Mouse (Mus musculus) CH12.LX (cell line): ENCODE measurements around the gene Olfr1423. TPM values are rescaled to one million over a fixed set of nuclear protein-coding genes. Genes with fewer than 3 reads are reported as not detected.
"Not testable (repeated sequence)": the region's sequence is repeated elsewhere in the genome, so short reads cannot be mapped to it uniquely, and the experiment has no call there.

Experiments used
- DNase-seq: peaks from one replicate; pipeline ENCODE4 v3.0.0-alpha.2; 2013; ENCODE audit errors: extremely low read depth
- H3K27ac ChIP-seq: 2 replicates; pipeline ENCODE4 v1.5.1; 2012; ENCODE audit warnings: low read depth, mild to moderate bottlenecking, control low read depth, moderate library complexity; ENCODE audit not compliant: insufficient read depth
- H3K27me3 ChIP-seq: replicated peaks from 2 replicates; pipeline ENCODE3; 2012; ENCODE audit warnings: inconsistent platforms
- H3K36me3 ChIP-seq, 2 experiments: replicated peaks in 1 of 2; 2 replicates each; pipeline versions ENCODE3 to v1.6.1; 2012; ENCODE audit warnings: inconsistent platforms in 1 of 2, low read length in 1 of 2, mild to moderate bottlenecking in 1 of 2, mixed read lengths in 1 of 2, moderate library complexity in 1 of 2; ENCODE audit not compliant: control insufficient read depth in 1 of 2, insufficient read depth in 1 of 2
- H3K4me1 ChIP-seq, 2 experiments: 2 replicates each; pipeline ENCODE4 v1.6.1; 2012; ENCODE audit warnings: inconsistent platforms in 1 of 2, moderate library complexity in 1 of 2; ENCODE audit not compliant: insufficient read depth in 2 of 2, control insufficient read depth in 1 of 2
- H3K4me2 ChIP-seq: 2 replicates; pipeline ENCODE4 v1.6.1; 2012; ENCODE audit warnings: low read depth, mild to moderate bottlenecking, control low read depth; ENCODE audit not compliant: poor library complexity, insufficient read depth, severe bottlenecking
- H3K4me3 ChIP-seq, 3 experiments: fragments of 150-350 bp in 1 of 3; sonication (generic) in 1 of 3; replicated peaks in 1 of 3; 2 replicates each; pipeline versions ENCODE3 to v1.5.1; 2011 to 2012; ENCODE audit warnings: low read depth in 2 of 3, low read length in 2 of 3, mild to moderate bottlenecking in 2 of 3, moderate library complexity in 2 of 3, control low read depth in 1 of 3, improper control_type of control experiment in 1 of 3, inconsistent platforms in 1 of 3, mixed read lengths in 1 of 3; ENCODE audit not compliant: poor library complexity in 1 of 3
- H3K79me2 ChIP-seq: replicated peaks from 2 replicates; pipeline ENCODE4 v1.6.1; 2012; ENCODE audit warnings: mild to moderate bottlenecking, moderate library complexity; ENCODE audit not compliant: control insufficient read depth, poor library complexity, insufficient read depth, severe bottlenecking; ENCODE audit errors: extremely low read depth
- H3K9ac ChIP-seq: 2 replicates; pipeline ENCODE4 v1.6.1; 2012; ENCODE audit warnings: low read depth, mild to moderate bottlenecking, control low read depth, moderate library complexity; ENCODE audit not compliant: insufficient read depth
- H3K9me3 ChIP-seq: replicated peaks from 2 replicates; pipeline ENCODE3; 2012; ENCODE audit warnings: low read length, inconsistent platforms, mixed read lengths
- MAX ChIP-seq: IDR thresholded peaks from 2 replicates; pipeline ENCODE4 v1.6.1; 2011; ENCODE audit warnings: low read length, improper control_type of control experiment
- POLR2AphosphoS2 ChIP-seq: IDR thresholded peaks from 2 replicates; pipeline ENCODE4 v1.6.1; 2011; ENCODE audit warnings: low read depth, low read length, improper control_type of control experiment
- dilution Hi-C: fragments of 300-500 bp; cut with MboI; formaldehyde crosslinking; loops from 2 replicates; pipeline ENCODE4 v1.14.3; 2020; ENCODE audit warnings: low sequenced_read_pairs; ENCODE audit not compliant: extremely low pct_unique_long_range_greater_than_20kb, extremely low pct_ligation_motif_present
- in situ Hi-C: fragments of 300-500 bp; cut with MboI; formaldehyde crosslinking; loops from 3 replicates; pipeline ENCODE4 v1.14.3; 2019; ENCODE audit warnings: low sequenced_read_pairs, low pct_ligation_motif_present, low pct_unique_long_range_greater_than_20kb, mixed read lengths
- polyA plus RNA-seq: library from polyadenylated mRNA; unstranded; fragments of >175 nt; gene quantifications from 2 replicates; pipeline ENCODE4 v1.2.1, GENCODE M21; 2012; ENCODE audit warnings: low read depth; ENCODE audit not compliant: insufficient read length
- total RNA-seq, 2 experiments: library from RNA; depleted of rRNA; stranded (reverse); fragments of 300-350 nt in 1 of 2; fragments of >200 nt in 1 of 2; gene quantifications; 2 replicates each; pipeline ENCODE4 v1.2.3; 2012 to 2014

Gene Olfr1423
- total RNA-seq (2012; rRNA removed): under 0.01 TPM in 1 of 2 replicates, not detected in the other
- total RNA-seq (2014; rRNA removed): not detected in 2 replicates
- polyA plus RNA-seq: 0.04 and 0.07 TPM in 2 replicates

DNA sequence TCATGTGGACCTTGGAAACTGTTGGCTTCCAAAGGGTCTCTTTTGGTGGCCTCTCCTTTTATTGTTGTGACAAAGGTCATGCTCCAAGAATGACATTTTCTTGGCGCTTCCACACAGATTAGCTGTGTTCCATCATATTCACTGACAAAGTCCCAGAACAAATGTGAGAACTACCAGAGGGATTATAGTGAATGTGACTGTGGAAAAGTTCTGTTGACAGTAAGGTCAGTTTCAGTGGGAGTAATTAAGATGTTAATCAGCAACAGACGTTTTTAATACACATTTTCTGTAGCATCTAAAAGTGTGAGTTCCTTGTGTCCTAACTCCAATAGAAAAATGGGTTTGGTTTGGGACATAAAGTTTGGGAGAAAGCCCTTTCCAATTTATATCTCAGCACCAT, at the start of gene Olfr1423:
Gene Olfr1423, minus strand, starts transcription at position 101 of the 400 bp plus-strand sequence.
- Histone ChIP-seq H3K9ac (no peak within 1 kb of the TSS), H3K27ac (no peak within 1 kb of the TSS), H3K36me3 (no peaks in the 10 kb centered on the region), H3K4me2 (no peak within 1 kb of the TSS), H3K4me3 (no peak within 1 kb of the TSS), H3K9me3 (no peaks in the 10 kb centered on the region), H3K4me1 (no peaks in the 10 kb centered on the region), H3K79me2 (no peaks in the 10 kb centered on the region), H3K27me3 (no peaks in the 10 kb centered on the region)
- no peak for DNase-seq
- in situ Hi-C loops: no loop called here
- TF ChIP-seq MAX: no peak
- no peak for TF ChIP-seq POLR2AphosphoS2
- dilution Hi-C loops: no loop called here

DNA sequence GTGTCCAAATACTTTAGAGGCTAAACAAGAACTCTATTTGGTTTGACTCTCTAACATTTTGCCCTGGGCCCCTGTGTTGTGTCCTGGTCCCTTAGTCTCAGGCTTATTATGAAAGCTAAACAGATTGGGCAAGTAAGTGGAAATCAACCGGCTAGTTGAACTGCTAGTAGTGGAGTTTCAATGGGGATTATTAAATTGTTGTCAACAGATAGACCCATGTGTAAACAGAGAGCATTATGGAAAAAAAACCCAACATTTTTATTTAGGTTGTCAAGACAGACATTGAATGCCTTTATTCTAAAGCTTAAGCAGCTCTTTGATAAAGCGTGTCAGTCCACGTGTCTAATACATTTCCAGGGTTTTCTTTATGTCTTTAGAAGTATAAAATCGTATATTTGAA, 36.5 kb upstream of the Olfr1423 start, which contains the start of gene Olfr1425:
Gene Olfr1425, minus strand, starts transcription at position 101 of the 400 bp plus-strand sequence.
- DNase-seq, H3K36me3 ChIP-seq, dilution Hi-C loops, H3K79me2 ChIP-seq, H3K27ac ChIP-seq, in situ Hi-C loops, H3K4me2 ChIP-seq, H3K27me3 ChIP-seq, H3K4me3 ChIP-seq, H3K4me1 ChIP-seq, H3K9ac ChIP-seq, H3K9me3 ChIP-seq: not testable (repeated sequence)

DNA sequence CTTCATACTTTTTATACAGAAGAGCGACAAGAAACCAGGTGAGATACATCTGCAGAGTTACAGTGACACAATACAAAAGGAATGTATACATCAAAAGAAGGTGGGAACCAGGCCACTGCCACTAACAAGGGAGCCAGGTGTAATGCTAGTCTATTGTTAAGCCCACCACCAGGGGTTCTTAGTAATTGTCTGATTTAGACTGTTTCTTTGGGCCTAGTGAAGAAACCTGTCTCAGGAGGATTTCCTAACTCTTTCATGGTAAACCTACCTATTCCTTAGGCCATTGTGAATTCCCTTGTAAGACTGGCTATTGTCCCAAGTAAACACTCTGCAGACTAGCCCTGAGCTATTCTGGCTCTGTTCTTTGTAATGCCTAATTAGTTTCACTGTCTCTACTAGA, 28.4 kb upstream of the Olfr1423 start:
- H3K27me3 ChIP-seq, in situ Hi-C loops, H3K9me3 ChIP-seq, H3K27ac ChIP-seq, H3K4me1 ChIP-seq, H3K79me2 ChIP-seq, H3K36me3 ChIP-seq, dilution Hi-C loops, H3K4me2 ChIP-seq, H3K9ac ChIP-seq, DNase-seq, H3K4me3 ChIP-seq: not testable (repeated sequence)

DNA sequence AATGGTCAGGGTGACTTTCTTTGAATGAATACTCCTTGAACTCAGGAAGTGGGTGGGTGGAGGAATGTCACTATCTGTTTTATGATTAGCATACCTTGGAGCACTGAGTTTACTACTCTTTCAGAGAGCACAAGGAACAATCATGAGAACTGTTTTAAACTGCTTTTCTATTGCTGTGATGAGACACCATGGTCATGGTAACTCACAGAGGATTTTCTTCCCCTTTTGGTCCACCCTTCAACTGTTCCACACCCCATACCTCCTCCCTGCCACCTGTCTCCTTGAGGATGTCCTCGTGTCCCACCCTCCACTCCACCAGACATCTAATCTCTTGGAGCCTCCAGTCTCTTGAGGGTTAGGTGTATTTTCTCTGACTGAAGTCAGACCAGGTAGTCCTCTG, 26.7 kb upstream of the Olfr1423 start:
- H3K79me2 ChIP-seq, in situ Hi-C loops, H3K27me3 ChIP-seq, H3K36me3 ChIP-seq, H3K4me2 ChIP-seq, H3K4me1 ChIP-seq, dilution Hi-C loops, H3K4me3 ChIP-seq, H3K9ac ChIP-seq, H3K9me3 ChIP-seq, DNase-seq, H3K27ac ChIP-seq: not testable (repeated sequence)

DNA sequence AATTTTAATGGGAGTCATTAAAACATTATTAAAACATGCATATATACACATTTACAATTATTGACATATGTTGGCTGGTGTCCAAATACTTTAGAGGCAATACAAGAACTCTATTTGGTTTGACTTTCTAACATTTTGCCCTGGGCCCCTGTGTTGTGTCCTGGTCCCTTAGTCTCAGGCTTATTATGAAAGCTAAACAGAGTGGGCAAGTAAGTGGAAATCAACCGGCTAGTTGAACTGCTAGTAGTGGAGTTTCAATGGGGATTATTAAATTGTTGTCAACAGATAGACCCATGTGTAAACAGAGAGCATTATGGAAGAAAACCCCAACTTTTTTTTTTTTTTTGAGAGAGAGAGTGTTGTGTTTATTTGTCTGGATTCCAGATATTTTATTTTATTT, 21.5 kb upstream of the Olfr1423 start, which contains the start of gene Olfr1424:
Gene Olfr1424, minus strand, starts transcription at position 101 of the 400 bp plus-strand sequence.
- H3K9me3 ChIP-seq, DNase-seq, in situ Hi-C loops, H3K4me3 ChIP-seq, H3K4me2 ChIP-seq, dilution Hi-C loops, H3K79me2 ChIP-seq, H3K36me3 ChIP-seq, H3K9ac ChIP-seq, H3K4me1 ChIP-seq, H3K27me3 ChIP-seq, H3K27ac ChIP-seq: not testable (repeated sequence)
